Mouse (Mus musculus) ZHBTc4 (cell line): ENCODE data around the gene Selplg.
"Not testable (repeated sequence)": the region's sequence is repeated elsewhere in the genome, so short reads cannot be mapped to it uniquely, and the experiment has no call there.

Source experiments
- DNase-seq: peaks from one replicate; pipeline ENCODE4 v3.0.0-alpha.2; 2011; ENCODE audit warnings: low read depth, low spot score

Selplg gene

DNA sequence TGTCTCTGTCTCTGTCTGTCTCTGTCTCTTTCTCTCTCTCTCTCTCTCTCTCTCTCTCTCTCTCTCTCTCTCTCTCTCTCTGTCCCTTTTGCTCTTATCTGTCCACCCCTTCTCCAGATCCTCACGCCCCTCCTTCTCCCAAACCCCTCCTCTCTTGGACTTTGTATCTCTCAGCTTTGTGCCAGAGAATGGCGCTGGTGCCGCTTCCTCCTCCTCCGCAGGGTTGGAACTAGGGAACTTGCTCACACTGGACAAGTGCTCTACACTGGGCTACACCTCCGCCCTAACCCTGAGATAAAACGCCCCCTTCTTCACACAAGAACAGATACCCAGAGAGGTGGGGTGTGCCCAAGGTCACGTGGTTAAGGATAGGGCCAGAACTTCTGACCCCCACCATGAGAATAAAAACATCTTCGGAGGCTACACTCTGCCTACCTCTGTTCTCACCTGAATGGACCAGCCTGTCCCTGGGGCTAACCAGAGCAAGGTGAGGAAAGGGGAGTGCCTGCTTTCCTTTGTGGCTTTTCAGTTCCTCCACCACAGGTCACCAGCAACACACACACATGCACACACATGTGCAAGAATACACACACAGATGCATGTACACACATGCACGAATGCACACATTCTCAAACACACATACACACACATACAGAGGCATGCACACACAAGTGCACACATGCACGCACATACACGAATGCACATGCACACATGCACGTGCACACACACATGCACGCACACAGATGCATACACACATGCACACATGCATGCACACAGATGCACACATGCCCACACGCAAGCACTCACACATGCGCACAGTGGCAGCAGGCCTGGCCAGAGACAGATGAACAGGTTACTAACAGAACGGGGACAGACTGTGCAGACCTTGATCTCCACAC is 41.0 kb downstream of the Selplg start:
- DNase-seq: no peak

DNA sequence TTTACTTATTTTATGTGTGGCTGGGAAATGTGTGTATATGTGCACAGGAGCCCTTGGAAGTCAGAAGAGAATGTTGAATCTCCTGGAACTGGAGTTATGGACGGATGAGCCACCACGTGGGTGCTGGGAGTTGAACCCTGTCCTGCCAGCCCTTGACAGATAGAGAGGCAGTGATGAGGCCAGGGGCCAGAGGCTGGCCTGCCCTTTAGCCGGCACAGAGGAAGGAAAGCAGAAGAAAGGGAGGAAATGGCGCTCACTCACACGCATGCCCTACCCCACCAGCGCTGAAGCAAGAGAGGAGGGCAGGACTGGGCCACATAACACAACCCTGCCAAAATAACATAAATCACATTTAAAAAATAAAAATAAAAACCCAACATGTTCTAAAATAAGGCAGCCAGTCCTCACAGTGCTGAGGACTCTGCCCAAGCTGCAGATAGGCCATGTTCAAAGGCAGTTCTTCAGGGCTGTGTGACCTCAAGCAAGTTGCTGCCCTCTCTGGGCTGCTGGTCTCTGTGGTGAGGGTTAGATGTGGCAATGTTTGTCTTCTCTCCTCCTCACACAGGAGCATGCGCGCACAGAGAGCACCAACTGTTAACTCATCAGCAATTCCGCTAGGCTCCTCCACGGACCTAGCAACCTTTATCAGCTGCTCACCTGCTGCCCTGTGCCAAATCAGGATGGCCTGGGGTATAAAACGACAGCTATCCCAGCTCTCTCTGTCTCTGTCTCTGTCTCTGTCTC is 41.8 kb downstream of the Selplg start:
- DNase-seq: no peak

DNA sequence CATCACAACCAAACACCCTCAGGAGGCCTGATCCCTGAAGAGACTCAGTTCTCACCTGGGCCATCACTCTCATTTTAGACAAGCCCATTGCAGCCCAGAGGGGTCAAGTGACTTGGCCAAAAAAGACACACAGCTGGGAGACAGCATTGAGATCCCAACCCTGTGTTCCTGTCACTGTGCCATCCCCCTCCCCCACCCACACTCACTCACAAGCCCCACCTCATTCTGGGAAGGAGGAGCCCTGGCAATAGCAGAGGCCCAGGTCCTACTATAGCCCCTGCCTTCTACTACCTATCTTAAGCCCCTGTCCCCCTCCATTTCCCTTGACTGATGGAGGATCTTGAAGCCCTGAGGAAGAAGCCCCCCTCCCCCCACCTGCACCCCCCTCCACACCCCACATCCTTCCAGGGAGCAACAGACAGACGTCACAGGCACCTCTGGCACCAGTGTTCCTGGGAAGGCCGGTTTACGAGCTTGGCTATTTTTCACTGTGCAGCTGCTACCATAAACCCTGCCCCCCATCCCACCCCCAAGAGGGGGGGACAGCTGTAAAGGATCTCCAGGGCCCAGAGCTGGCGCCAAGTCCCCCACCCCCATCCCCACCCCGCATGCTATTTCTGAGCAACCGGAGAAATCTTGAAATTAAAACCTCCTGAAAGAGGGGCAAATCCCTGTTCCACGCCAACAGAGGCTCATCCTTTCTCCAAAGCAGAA is 43.2 kb downstream of the Selplg start:
- DNase-seq: no peak

DNA sequence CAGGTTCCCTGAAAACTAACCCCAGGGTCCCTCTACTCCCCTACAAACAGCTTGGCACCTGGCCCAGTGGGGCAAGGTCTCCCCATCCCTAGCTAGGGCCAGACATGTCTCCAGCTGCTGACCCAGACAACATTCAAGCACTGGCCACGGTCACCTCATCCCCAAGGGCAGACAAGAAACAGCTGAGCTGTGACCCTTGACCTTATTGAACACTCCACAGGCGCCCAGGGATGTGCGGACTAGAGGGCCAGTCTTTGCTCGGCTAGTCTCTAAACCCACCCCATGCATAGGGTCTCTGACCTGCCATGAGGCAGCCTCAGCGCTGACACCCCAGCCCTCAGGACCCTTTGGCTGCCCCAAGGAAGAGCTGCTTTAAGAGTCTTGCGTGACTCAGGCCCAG is 43.8 kb downstream of the Selplg start:
- no peak for DNase-seq

DNA sequence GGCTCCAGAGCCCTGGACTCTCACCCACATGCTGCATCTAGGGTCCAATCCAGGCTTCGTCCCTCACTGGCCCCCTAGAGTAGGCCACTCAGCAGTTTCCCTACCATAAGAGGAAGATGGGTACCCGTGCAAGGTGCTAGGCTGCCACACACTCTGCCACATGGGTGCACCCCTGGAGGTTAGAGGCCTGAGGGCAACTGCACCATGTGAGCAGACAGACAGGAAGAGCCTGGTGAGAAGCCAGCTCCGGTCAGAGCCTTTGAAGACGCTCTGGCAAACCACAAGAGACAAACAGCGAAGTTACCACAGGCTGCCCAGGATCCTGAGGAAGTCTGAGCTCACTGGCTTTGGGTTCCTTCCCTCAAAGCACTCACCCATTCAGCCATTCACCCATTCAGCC is 45.5 kb downstream of the Selplg start:
- no peak for DNase-seq

DNA sequence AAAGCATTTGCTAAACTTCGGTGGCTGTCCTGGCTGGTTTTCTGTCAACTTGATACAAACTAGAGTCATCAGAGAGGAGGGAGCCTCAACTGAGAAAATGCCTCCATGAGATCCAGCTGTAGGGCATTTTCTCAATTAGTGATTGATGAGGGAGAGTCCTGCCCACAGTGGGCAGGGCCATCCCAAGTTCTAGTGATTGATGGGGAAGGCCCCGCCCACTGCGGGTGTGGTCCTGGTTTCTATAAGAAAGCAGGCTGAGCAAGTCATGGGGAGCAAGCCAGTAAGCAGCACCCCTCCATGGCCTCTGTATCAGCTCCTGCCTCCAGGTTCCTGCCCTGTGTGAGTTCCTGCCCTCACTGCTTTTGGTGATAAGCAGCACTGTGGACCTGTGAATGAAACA is 48.3 kb downstream of the Selplg start:
- DNase-seq: peak; percentile 76

DNA sequence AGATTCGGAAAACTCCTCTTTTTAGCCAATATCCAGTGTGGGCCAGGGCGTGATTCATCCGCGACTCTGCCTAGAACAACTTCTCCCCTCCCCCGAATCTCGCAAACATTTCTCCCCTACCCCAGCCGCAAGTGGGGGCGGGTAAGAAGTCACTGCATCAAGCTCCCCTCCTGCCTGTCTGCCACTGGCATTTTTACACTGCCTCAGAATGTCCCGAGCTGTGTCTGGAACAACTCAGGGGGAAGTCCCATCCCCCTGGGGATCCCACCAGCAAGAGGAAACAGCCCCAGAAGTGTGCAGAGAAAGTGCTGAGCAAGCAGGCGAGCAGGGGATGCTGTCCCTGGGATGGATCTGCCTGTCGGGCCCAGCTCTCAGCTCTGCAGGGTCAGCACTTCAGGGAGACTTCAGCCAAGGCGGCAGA is 48.9 kb downstream of the Selplg start:
- no peak for DNase-seq

DNA sequence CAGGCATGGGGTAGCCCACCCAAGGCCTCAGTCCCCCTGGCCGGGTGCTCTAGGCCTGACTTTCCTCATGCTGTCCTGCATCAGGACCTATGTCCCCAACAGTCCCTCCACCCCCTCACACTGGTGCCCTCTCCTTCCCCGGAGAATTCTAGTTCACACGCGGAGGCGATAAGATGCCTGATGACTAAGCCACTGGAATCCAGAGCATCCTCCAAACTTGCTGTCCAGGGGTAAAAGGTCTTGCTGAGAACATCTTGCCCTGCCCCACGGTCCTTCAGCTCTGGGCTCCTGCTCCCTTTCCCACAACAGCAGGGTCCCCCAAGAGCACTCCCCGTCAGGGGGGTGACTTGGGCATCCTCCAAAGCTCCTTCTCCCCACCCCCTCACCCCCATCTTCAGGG is 49.8 kb downstream of the Selplg start:
- no peak for DNase-seq

DNA sequence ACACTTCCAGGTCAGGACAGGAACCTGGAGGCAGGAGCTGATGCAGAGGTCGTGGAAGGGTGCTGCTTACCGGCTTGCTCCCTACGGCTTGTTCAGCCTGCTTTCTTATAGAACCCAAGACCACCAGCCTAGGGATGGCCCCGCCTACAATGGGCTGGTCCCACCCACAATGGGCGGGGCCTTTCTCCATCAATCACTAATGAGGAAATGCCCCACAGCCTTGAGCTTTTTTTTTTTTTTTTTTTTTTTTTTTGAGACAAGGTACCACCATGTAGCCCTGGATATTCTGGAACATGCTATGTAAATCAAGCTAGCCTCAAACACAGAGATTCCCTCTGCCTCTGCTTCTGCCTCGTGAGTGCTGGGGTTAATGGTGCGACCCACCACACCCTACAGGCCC is 50.6 kb downstream of the Selplg start:
- DNase-seq: peak; percentile 61

DNA sequence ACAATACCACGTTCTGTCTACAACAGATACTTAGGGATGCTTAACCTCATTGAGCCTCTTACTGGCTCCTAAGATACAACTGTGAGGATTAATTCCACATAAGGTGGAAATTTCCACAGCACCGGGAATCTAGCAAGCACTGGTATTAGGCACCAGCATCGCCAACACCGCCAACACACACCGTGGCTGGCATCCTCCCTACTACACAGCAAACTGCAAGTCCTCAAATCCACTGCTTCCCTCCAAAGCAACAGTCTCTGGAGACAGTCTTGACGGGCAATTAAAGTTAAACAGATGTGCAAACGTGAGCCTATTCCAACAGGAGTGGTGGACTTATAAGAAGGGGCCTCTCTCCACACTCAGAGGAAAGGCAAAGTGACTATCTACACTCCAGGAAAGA is 51.2 kb downstream of the Selplg start:
- no peak for DNase-seq

DNA sequence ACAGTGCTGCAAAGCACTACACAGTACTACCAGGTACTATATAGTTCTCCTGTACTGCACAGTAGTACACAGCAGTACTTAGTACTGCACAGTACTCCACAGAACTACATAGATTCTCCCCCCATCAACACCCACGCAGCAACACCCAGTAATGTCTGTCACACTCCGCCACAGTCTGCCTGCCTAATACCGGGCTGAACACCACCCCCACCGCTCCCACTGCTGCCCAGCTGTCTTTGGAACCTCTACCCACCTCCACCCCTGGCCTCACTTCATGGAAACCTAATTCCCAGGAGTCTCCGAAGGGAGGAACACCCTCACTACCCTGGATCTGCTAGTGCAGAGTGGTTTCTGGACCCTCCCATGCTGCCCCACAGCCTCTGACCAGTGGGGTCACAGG is 51.7 kb downstream of the Selplg start:
- no peak for DNase-seq

DNA sequence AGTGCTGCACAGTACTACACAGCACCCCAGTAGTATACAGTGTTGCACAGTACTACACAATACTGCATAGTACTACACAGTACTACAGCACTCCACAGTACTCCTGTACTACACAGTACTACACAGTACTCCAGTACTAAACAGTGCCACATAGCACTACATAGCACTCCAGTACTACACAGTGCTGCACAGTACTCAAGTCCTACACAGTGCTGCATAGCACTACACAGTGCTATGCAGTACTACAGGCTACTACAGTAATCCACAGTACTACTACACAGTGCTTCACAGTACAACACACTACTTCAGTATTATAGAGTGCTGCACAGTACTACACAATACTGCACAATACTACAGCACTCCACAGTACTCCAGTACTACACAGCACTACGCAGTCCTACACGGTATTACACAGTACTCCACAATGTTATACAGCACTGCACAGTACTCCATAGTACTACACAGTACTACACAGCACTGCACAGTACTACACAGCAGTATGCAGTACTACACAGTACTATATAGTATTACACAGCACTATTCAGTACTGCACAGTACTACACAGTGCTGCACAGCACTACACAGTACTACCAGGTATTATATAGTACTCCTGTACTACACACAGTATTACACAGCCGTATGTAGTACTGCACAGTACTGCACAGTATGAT is 52.2 kb downstream of the Selplg start:
- no peak for DNase-seq

DNA sequence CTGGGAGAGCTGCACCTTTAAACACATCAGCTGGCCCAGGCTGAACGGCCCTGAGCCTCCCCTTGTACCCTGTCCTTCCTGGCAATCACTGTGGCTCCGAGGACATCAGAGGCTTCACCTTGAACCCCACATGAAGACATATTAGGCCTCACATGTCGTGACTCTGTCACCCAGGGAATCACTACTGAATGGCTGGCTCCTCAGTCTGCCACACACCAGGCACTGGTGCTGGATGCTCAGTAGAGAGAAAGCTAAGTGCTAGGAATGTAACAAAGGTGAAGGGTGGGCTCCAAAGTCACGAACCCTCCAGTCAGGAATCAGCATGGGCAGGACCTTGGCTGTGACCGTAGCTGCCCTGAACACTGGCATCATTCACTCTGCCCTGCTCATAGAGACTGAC is 52.9 kb downstream of the Selplg start:
- no peak for DNase-seq

DNA sequence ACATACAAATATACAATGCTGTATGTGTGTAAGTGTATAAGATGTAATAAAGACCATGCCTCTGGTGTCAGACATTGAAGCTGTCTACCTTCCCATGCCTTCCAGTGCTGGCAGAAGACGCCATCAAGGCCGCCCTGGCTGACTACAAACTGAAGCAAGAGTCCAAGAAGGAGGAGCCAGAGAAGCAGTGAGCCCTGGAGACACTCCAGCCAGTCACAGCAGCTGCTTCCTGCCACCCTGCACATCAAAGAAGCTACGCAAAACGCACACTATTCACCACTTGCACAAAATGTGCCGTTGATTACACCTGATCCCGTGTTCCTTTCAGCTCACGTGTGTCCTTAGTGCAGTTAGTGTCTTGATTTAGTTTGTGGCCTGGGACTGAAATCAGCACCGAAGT is 54.7 kb downstream of the Selplg start:
- not testable (repeated sequence) for DNase-seq

DNA sequence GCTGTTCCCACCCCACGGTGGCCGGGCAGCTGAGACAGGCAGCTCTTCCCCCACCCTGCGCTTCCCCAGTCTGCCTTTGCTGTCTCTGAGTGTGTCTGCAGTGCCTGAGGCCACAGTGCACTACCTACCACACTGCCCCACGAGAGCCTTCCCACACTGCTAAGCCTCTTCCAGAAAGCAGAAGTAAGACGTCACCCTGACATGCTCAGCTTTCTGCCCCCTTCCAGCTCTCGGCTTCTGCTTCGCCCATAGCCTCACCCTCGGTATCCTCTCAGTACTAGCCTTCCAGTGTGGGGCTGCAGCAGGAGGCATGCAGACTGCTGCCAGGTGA is 55.6 kb downstream of the Selplg start:
- DNase-seq: no peak

DNA sequence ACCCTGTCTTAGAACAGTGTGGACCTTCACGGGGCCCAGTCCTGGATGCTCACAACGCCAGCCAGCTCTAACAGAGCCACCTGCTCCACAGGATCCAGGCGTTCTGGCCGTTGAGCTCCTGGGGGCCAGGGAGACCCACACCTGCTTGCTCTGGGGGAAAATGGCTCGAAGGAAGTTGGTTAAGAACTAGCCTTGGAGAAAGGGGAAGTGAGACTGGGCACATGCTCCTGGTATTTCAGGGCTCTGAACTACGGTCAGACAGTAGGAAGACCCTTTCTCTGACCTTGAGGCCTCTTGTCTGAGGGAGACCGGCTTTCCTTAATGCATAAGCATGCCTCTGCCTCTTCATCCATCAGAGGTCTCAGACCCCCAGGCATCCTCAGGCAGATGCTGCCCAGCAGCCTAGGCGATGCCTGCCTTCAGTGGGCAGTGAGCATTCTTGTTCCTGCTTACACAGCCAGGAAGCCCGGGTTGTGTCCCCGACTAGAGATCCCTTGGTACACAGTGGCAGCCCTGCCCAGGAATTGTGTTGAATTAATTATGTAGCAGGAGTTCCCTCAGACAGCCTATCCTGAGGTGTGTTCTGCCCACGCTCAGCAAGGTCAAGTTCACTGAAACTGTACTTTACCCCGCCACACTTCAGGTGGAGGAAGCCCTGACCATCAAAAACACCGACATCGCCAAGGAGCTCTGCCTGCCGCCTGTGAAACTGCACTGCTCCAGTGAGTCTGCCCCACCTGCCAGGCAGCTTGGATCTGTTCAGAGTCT is 56.1 kb downstream of the Selplg start:
- DNase-seq: no peak

DNA sequence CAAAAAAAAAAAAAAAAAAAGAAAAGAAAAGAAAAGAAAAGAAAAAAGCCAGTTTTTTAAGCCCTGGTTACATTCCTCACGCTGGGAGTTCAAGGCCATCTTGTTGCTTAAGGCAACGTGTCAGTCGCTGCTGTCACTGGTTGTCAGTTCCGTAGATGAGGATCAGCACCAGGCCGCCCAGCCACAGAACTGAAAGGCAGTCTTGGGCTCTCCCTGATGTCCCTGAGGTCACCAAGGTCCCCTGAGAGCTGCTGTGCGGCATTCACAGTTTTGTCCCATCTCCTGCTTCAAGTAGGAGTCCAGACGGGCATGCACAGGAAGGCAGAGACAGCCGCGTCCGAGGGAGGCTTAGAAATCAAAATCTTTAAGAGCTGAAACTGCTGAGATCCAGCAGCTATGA is 56.9 kb downstream of the Selplg start:
- no peak for DNase-seq

DNA sequence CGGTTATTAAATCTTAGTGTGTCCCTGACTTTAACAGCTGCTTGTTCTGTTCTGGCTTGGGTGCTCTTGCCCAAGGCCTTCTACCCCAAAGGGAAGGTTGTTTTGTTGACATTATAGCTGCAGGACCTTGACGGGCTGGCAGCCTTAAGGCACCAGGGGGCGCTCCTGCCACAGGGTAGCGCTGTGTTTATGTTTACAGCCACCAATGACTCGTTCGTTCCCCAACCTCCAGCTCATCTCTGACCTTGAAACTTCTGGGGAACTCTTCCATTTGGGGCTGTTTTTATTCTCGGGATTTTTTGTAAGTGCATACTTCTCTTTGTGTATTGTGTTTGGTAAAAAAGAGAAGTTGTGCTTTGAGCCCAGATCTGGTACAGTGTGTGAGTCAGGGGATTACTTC is 58.8 kb downstream of the Selplg start:
- DNase-seq: peak; percentile 91

DNA sequence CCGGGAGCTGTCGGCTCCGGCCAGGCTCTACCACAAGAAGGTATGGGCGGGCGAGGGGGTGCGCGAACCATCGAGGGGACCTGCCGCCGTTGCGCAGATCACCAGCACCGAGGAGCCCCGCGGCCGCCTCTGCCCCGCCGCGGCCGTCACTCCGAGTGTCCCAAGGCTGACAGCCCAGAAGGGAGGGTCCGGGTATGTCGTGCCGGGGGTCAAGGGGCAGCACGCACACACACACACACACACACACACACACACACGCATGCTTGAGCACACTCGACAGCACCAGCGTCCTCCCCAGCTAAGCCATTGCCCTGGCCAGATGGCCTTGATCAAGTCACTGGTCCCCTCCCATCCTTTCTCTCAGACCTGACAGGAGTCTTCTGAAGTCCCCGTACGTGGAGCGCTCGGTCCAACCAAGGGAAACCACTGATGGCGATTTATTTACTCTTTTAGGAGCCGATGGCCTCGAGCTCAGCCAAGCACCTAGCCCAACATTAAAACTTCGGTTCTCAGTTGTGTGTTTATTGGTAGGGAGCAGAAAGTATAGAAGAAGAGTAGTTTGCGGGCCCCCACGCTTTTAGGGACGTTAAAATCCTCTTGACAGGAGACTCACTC is 59.4 kb downstream of the Selplg start:
- no peak for DNase-seq

DNA sequence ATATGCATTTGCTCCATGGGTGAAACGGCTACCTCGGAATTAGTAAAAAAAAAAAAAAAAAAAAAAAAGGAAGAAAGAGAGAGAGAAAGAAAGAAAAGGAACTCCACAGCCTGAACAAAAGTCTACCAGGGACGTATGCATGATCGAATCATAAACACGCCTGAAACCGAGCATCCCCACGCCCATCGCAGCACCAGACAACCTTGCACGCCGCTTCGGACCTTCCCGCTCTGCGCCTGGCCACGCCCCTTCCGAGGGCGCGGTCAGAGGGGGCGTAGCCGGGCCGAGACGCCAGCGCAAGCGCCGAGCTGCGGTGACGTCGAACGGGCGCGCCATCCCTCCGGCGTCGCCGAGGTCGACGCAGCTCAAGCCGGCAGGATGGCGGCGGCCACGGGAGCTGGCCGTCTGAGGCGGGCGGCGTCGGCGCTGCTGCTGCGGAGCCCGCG is 60.0 kb downstream of the Selplg start, which contains the start of the genes Sart3 and Iscu:
Gene Sart3, minus strand, starts transcription at position 61 of the 446 bp plus-strand sequence.
Gene Iscu, plus strand, starts transcription at position 299 of the 446 bp plus-strand sequence.
- DNase-seq: peak; percentile 99
